Mouse (Mus musculus) heart, postnatal 25 days (tissue): ENCODE data around the gene F2. TPM values are rescaled to one million over a fixed set of nuclear protein-coding genes. Genes with fewer than 3 reads are reported as not detected.
"Not testable (repeated sequence)": the region's sequence is repeated elsewhere in the genome, so short reads cannot be mapped to it uniquely, and the experiment has no call there.

ENCODE experiments used
- DNase-seq: peaks from one replicate; pipeline ENCODE4 v3.0.0; 2022; ENCODE audit warnings: low spot score
- intact Hi-C: fragments of 180-260 bp; cut with DNase I; formaldehyde crosslinking; loops from one replicate; pipeline ENCODE4 v1.15.1; 2025
- total RNA-seq, 2 experiments: library from RNA; stranded (reverse); gene quantifications; 2 replicates each; pipeline ENCODE4 v1.2.3; 2021

Gene F2
- total RNA-seq, 2 experiments from 2014 or later: not detected

DNA sequence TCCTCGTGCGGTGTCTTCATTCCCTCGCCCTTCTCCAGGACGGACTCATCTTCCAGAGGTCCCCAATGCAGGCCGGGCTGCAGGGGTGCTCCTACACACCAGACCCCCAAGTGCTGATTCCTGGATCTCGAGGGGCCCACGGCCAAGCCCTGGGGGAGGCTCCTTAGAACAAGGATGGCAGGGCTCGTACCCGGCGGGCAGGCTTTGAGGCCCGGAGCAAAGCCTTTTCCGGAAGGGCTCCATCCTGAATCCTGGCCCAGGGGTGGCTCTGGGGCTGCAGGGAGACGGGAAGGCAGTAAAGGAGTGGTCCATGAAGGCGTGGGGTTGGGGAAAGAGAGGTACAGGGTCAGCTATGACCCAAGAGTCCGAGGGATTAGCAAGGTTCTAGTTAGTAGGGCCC, 12.9 kb upstream of the F2 start:
- no peak for DNase-seq

GRCm38 (mm10) chr2:91646733-91647132, 10.5 kb upstream of the F2 start:
- no peak for DNase-seq
- intact Hi-C loops: no loop called here

More for the DNA sequence above, 12.9 kb upstream of the F2 start:
- intact Hi-C loops: no loop called here

- intact Hi-C loops: no loop called here
- no peak for DNase-seq
These were observed 9.6 kb upstream of the F2 start for GRCm38 (mm10) chr2:91645811-91646210.

- no peak for DNase-seq
- intact Hi-C loops: no loop called here
These were observed 9.1 kb upstream of the F2 start for GRCm38 (mm10) chr2:91645354-91645753.

GRCm38 (mm10) chr2:91644021-91644420, 7.8 kb upstream of the F2 start:
- no peak for DNase-seq
- intact Hi-C loops: no loop called here

DNA sequence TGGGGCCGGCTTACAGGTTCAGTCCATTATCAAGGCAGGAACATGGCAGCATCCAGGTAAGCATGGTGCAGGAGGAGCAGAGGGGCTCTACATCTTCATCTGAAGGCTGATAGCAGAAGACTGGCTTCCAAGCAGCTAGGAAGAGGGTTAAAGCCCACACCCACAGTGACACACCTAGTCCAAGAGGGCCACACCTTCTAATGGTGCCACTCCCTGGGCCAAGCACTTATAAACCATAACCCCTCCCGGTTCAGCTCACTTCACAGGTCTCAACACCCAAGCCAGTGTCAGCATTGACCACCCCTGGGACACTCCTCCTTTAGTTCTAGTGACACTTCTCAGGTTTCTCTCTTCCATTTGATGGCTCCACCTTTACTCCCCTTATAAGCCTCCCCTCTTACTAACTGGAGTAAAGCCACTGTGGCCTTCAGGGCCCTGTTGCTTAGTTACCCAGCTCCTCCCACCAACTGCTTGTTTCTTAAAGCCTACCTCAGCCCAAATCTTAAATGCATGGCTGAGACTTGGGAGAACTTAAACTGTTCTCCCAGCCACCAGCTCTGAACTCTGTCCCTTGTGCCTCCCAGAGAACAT, 6.7 kb upstream of the F2 start:
- no peak for DNase-seq

GRCm38 (mm10) chr2:91638931-91639330, 2.7 kb upstream of the F2 start:
- intact Hi-C loops: no loop called here
- DNase-seq: no peak

More for the DNA sequence above, 6.7 kb upstream of the F2 start:
- intact Hi-C loops: no loop called here

DNA sequence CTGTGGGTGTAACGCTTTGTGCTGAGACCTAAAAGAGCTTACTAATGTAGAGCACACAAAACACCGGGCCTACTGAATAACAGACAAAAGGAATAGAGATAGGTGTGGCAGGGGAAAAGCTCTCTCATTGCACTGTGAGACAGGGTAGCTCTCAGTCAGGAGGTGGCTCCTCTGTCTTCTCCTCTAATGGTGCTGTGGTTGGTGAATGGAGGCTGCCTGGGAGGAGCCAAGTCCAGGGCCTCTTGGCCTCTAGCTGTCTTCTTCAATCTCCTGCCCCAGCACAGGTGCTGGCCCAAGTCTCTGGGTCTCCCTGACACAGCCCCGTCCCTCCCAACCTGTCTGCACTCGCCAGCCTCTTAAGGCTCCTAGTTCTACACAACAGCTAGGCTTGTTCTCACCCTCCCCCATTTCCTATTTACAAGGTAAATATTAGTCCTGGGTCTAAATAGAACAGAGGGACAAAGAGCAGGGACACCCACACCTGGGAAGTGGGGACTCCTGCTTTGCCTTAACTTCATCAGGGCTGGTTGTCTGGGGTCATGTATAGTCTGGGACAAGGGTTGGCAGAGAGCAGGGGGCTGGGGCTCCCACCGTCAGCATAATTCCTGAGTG, 619 bp upstream of the F2 start:
- intact Hi-C loops: no loop called here
- no peak for DNase-seq

DNA sequence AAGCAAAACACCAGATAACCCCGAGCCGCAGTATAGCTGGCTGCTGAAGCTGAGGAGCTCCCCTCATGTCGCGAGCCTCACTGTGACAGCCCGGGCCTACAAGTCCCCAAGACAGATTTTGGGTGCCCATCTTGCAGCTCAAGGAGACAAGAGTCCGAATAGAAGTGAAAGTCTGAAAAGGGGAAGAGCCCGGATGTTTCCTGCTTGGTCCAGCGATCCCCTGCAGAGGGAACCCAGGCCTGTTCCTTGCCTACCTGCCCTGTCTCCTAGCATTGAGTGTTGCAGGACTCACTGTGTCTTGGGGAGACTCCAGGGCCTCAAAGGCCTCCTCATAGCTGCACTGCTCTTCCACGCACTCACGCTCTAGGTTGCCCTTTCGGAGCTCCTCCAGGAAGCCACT, 728 bp downstream of the F2 start:
- no peak for DNase-seq
- intact Hi-C loops: no loop called here

GRCm38 (mm10) chr2:91634841-91635240, 1.4 kb downstream of the F2 start:
- intact Hi-C loops: no loop called here
- DNase-seq: no peak

DNA sequence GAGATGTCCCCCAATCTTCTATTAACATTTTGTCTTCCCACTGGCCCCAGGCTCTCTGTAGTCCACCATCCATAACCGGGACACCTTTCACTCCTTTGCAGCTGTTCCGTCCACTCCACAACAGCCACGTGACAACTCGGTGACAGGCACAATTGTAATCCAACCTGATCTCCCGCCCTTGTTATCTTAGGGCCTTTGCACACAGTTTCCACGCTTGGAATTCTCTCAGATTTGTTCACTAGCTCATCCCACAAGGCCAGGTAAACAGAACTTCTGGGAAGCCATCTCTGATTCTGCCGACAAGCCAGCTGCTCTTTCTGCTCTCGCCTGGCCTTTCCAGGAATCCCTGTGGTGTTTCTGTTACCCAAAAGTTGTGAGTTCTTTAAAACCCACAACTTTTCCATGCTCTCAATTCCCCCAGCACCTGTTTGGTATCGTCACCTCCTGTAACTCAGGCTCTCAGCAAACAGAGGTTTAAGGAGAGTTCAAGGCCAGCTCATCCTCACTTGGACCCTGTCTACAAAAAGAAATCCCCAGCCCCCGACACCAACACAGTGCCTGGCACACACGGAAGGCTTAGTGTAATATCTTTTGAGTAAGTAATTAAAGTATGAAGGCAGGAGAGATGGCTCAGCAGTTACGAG, 2.8 kb downstream of the F2 start:
- DNase-seq: no peak
- intact Hi-C loops: no loop called here

- intact Hi-C loops: no loop called here
- no peak for DNase-seq
These were observed 3.9 kb downstream of the F2 start for GRCm38 (mm10) chr2:91632316-91632715.

- intact Hi-C loops: no loop called here
- no peak for DNase-seq
These were observed 4.4 kb downstream of the F2 start for GRCm38 (mm10) chr2:91631826-91632225.

DNA sequence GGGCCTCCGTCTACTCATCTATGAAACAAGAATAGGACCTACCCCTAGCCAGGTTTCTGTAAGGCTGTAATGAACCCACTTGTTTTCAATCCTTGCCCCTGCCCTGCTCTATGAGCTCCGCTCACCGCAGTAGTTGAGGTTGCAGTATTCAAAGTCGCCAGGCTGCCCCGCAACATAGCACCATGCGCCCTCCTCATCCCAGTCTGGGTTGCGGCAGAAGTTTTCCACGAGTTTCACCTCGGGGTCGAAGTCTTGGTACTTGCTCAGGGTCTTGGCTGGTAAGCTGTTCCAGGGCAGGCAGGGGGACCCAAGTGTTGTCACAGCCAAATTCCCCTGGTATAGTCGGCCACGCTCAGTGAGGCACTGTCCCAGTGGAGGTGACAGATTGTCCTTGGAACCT, 5.8 kb downstream of the F2 start:
- no peak for DNase-seq
- intact Hi-C loops: no loop called here

- DNase-seq: no peak
- intact Hi-C loops: no loop called here
These were observed 6.5 kb downstream of the F2 start for GRCm38 (mm10) chr2:91629682-91630081.

DNA sequence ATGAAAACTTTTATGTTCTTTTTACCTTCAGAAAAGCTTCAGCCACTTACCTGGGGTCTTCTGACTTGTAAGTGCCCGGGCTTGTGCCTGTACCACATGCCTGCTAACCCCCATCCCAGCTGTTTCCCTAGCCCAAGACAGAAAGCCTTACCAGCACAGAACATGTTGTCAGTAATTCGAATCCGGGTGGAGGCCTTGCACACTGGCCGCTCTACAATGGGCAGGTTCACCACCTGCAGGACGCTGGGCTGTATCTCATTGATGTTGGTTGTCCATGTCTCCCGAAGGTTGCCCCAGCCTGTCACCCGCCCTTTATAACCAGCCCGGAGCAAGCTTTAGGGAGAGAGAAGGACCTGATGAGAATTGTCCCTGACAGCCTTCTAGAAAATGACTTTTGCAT, 8.0 kb downstream of the F2 start:
- intact Hi-C loops: no loop called here
- DNase-seq: no peak

GRCm38 (mm10) chr2:91627486-91627885, 8.7 kb downstream of the F2 start:
- intact Hi-C loops: no loop called here
- DNase-seq: no peak

DNA sequence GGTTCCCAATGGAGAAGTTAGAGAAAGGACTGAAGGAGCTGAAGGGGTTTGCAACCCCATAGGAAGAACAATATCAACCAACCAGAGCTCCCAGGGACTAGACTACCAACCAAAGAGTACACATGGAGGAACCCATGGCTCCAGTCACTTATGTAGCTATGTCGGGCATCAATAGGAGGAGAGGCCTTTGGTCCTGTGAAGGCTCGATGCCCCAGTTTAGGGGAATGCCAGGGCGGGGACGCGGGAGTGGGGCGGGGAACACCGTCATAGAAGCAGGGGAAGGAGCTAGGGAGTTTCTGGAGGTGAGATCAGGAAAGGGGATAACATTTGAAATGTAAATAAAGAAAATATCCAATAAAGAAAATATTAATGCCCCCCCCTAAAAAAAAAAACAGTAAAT, 12.8 kb downstream of the F2 start:
- intact Hi-C loops: not testable (repeated sequence)

DNA sequence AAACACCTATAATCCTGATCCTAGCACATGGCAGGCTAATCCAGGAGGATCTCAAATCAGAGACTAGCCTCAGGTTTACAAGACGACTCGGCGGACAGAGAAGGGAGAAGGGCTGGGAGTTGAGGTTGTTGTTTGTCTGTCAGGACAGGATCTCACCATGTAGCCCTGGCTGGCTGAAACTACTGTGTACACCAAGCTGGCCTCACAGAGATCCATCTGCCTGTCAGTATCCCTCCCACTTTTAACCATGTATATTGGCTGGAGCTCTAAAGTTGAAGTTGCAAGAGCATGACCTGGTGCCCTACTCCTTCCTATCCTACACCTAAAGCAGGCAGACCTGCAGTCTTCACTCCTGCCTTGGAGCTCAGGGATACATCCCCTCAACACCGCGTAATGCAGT, 13.9 kb downstream of the F2 start:
- DNase-seq: no peak
- intact Hi-C loops: no loop called here

More for the DNA sequence above, 12.8 kb downstream of the F2 start:
- not testable (repeated sequence) for DNase-seq

GRCm38 (mm10) chr2:91609370-91609769, 26.8 kb downstream of the F2 start:
- DNase-seq: not testable (repeated sequence)
- intact Hi-C loops: loop anchor here (10.0 kb wide), 1 partner anchor 315 kb away; the partner anchor contains the start of gene Chrm4

GRCm38 (mm10) chr2:91602389-91602788, 33.8 kb downstream of the F2 start:
- intact Hi-C loops: loop anchor here (10.0 kb wide), 1 partner anchor 322 kb away; the partner anchor contains the start of gene Chrm4

More at GRCm38 (mm10) chr2:91602389-91602788, 33.8 kb downstream of the F2 start:
- no peak for DNase-seq
